Mouse (Mus musculus): ENCODE results near the gene Akap6.

Gene Akap6

DNA sequence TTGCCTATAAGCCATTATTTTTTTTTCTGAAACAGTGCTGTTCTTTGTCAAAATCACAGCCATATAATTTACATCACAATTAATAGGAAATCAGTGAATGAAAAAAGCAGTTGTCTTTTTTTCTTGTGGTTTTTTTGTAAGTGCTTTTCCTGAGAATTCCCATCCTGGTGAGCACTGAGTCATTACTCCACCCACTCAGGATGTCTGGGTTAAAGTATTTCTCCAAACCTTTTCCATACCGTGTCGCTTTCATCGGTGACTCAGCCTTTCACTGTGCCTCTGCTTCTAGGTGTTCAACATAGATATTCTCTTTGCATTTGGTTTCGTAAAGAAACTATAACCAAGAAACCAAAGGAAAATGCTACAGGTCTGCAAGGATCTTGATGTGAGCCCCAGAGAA lies 328.1 kb downstream of the Akap6 start:
- DNase-seq (ENCODE audit: extremely low read depth, low read depth, low spot score), result no peak

DNA sequence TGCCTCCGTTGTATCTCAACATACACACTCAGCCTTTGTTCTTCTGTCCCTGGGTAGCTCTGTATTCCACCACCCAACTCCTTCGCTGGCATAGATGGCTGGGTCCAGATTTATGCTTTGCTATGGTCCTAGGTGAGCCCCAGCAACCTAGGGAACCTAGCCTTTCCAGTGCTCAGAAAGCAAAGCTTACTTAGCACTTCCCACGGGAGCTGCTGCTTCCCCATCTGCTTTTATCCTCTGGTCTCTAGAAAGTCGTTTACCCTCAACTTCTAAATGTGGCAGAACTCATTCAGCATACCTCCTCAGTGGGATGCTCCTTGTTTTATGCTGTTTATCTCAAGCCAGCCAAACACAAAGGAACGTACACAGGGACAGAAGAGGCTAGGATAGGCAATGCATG lies 329.7 kb downstream of the Akap6 start:
- no peak for DNase-seq (ENCODE audit: extremely low read depth, low read depth, low spot score)

GRCm38 (mm10) chr12:53029910-53030309 lies 330.7 kb downstream of the Akap6 start:
- no peak for DNase-seq (ENCODE audit: extremely low read depth, low read depth, low spot score)

GRCm38 (mm10) chr12:53032762-53033161 lies 333.6 kb downstream of the Akap6 start:
- DNase-seq (ENCODE audit: extremely low read depth, low read depth, low spot score), result no peak

GRCm38 (mm10) chr12:53033404-53033913 lies 334.3 kb downstream of the Akap6 start:
- no peak for DNase-seq (ENCODE audit: extremely low read depth, low read depth, low spot score)

GRCm38 (mm10) chr12:53040634-53041033 lies 341.5 kb downstream of the Akap6 start:
- DNase-seq (ENCODE audit: extremely low read depth, low read depth, low spot score), result no peak

- DNase-seq (ENCODE audit: extremely low read depth, low read depth, low spot score), result no peak
These were observed 343.6 kb downstream of the Akap6 start for GRCm38 (mm10) chr12:53042739-53043138.

DNA sequence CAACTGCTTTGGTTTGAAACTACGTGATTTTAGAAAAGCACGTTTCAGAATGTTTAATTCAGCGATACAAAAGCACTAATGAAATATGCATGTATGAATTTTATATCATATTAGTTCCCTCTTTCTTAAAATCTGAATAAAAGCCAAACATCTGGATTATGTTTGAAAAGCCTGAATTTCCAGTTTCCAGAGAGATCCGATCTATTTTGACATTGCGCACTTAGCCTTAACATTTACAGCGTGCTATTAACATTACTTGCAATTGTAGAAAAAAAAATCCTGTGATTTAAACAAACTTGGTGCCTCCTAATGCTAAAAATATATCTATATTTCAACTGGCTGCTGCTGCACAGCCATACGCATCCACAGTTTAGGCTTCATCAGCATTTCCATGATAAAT lies 358.4 kb downstream of the Akap6 start:
- no peak for DNase-seq (ENCODE audit: extremely low read depth, low read depth, low spot score)

DNA sequence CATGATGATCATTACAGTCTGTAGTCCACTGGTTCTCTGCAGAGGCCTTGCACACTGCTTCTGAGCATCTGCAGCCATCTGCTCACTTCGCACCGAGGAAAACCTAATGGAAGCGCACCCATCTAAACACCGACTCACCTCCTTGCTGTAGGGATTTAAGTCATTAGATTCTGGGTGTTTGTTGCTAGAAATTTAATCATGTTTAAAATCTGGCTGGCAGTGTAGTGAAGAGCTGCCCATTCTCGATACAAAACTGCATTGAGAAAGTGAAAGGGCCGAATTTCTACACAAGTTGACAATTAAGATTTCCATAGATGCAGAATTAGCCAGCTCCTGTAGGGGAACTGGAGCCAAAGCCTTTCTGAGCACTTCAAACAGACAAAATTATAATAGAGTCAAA lies 361.7 kb downstream of the Akap6 start:
- DNase-seq (ENCODE audit: extremely low read depth, low read depth, low spot score), result no peak

DNA sequence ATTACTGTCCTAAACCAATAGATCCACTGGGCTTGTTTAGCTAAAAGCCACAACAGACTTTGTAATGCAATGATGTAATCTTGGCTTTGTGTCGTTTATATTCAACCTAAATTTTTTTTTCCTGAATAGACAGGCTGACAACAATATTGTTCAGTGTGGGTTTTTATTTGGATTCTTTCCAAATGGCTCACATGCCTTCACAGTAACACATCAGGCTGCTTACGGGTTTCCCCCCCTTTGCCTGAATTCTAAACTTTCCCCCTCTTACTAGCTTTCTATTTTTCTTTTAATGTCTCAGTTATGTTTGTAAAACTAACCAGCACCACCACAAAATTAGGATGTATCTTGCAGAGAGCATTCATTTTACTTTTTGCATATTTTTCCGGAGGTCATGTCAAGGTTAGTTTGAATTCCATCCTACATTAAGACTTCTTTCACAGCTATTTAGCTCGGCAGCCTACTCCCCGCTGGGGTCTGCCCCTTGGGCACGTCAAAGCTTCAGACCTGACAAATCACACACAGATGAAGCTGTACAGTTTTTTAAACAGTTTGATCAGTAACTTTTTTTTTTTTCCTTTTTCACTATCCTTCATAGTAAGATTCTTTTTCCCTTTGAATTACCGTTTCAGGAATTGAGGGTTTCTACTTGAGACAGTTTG lies 362.4 kb downstream of the Akap6 start:
- DNase-seq (ENCODE audit: extremely low read depth, low read depth, low spot score), result no peak

DNA sequence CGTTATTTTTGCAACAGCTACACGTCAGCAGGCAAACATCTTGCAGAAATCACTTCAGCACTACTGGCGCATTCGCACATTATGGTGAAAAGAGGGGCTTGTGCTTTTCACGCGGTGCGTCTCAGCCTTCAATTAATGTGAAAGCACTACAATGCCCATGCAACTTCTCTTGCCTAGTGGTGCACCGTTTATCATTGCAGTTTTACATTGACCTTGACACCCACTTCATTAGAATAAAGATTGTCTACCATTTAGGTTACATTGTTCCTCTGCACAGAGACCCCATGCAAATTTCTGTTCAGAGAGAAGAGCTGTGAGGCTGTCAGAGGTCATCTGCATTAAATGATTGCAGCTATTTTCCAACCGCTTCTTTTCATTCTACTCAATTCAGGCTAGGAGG lies 363.8 kb downstream of the Akap6 start:
- no peak for DNase-seq (ENCODE audit: extremely low read depth, low read depth, low spot score)

DNA sequence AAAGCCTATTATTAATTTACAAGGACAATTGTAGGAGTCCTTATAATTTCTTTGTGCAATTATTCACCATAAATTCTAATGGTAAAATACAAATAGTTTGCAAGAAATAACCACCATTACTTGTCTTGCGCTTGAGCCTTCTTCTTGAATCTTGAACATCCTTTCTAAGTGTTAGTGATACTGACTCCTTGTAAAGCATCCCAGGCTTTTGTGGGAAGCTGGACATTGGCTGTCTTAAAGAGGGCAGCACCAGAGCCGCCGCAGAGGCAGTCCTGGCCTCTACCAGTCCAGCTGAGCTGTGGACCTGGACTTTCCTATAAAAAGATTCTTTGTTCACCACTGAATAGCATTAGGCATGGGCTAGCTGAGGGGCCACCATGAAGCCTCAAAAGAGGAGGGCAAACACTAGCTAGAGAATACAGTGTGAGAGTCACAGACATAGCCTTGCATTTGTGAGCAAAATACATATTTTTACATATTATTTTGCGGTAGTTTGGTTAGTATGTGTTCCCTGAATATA lies 365.1 kb downstream of the Akap6 start:
- no peak for DNase-seq (ENCODE audit: extremely low read depth, low read depth, low spot score)

- no peak for DNase-seq (ENCODE audit: extremely low read depth, low read depth, low spot score)
These were observed 366.0 kb downstream of the Akap6 start for GRCm38 (mm10) chr12:53065031-53065785.

GRCm38 (mm10) chr12:53066321-53066720 lies 367.1 kb downstream of the Akap6 start:
- no peak for DNase-seq (ENCODE audit: extremely low read depth, low read depth, low spot score)

GRCm38 (mm10) chr12:53070907-53071306 lies 371.7 kb downstream of the Akap6 start:
- no peak for DNase-seq (ENCODE audit: extremely low read depth, low read depth, low spot score)

- DNase-seq (ENCODE audit: extremely low read depth, low read depth, low spot score), result no peak
These were observed 377.6 kb downstream of the Akap6 start for GRCm38 (mm10) chr12:53076595-53077400.

DNA sequence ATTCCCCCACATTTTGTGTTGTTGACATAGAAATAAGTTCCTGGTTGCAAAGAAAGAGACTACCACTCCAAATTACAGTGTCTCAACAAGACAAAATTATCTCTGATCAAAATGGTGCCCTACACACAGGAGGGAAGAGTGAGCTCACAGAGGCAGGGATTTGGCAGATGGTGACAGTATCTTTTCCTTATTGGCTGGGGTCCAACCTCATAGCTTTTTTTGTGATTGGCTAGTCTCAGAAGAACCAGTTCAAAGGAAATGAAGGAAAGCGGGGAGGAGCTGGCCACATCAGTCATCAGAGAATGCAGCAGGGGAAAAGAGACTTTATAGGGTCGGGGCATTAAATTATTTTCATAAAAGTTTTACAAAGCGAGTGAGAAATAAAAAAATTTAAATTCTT lies 386.6 kb downstream of the Akap6 start:
- DNase-seq (ENCODE audit: extremely low read depth, low read depth, low spot score), result no peak

DNA sequence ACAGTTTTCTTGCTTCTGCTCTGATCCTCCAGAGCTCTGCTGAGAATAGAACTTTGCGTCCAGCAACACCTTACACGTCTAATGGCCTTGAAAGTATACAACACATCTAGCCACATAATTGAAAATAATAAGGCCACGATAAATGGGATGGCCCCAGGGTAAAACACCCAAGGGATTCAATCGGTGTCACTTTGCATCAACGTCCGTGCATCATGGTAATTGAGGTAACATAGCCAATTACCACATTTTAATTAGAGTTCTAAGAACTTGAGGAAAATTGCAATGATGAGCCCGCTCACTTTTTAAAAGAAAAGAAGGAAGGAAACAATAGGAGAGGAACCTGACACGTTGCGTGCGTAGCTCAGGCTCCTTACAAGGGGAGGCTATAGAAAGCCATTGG lies 413.1 kb downstream of the Akap6 start:
- no peak for DNase-seq (ENCODE audit: extremely low read depth, low read depth, low spot score)

DNA sequence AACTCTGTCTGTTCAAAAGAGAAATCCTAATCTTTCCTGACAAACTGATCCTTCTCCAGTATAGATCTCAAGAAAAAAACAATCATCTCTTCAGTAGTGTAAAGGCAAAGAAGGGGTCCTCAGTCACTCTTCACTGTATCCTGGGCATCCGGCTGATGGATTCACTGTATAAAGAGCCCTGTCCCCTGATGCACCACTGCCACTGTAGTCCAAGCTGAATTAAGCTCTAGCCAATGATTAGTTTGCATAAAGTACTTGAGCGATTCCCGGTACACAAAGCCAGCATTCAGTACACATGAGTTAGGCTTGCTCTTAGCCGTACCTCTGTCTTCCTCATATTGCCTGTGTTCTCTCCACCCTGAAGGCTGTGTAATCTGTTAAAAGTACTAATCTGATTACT lies 420.2 kb downstream of the Akap6 start:
- no peak for DNase-seq (ENCODE audit: extremely low read depth, low read depth, low spot score)

GRCm38 (mm10) chr12:53124131-53124530 lies 424.9 kb downstream of the Akap6 start:
- no peak for DNase-seq (ENCODE audit: extremely low read depth, low read depth, low spot score)

DNA sequence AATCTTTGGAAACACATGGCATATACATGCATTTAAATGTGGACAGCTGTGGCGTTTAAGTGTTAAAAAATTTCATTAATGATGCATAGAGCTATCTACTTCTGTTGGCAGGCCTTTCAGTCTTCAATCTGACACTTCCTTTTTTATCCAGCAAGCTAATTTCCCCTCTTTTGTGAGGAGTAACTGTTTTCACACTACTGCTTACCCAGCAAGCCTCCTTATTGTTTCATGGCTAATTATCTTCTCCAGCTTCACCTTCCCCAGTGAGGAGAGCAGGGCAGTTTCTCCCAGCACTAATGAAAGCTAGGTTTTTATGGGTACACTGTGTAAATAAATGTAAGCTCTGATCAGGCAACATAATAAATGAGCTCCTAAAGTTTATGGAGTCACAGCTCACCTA lies 425.5 kb downstream of the Akap6 start:
- DNase-seq (ENCODE audit: extremely low read depth, low read depth, low spot score), result no peak
